Mouse (Mus musculus) mouse embryonic stem cell (cell line): ENCODE results near the gene Rnd3.

Experiments
- in situ Hi-C, 2 experiments: fragments of 300-500 bp; cut with MboI; formaldehyde crosslinking; loops; 1 replicate in 1 of 2; 3 replicates in 1 of 2; pipeline ENCODE4 v1.14.3; 2019 to 2020; ENCODE audit warnings: low sequenced_read_pairs in 2 of 2, low pct_unique_long_range_greater_than_20kb in 1 of 2, mixed read lengths in 1 of 2; ENCODE audit not compliant: unreplicated experiment in 1 of 2

The Rnd3 gene

GRCm38 (mm10) chr2:51139218-51139911 is 9.5 kb downstream of the Rnd3 start:
- in situ Hi-C loops: no loop called here

GRCm38 (mm10) chr2:51137726-51138125 is 11.2 kb downstream of the Rnd3 start:
- in situ Hi-C loops: no loop called here

DNA sequence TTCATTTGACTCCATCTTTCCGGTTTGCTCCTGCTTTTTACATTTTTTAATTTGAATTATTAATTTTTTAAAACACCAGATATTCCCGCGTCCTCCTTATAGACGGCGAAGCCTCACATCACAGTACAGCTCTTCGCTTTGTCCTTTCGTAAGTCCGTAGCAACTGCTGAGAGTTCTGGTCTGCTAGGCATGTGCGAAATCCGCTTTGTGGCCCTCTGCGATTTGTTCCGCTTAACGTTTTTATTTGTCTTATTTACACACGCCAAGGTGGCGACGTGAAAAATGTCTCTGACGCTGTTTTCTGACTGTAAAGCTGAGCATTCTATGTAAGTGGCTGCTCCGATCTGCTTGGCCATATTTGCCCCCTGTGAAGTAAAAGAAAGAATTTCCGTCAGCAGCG is 16.7 kb downstream of the Rnd3 start:
- in situ Hi-C loops: no loop called here

DNA sequence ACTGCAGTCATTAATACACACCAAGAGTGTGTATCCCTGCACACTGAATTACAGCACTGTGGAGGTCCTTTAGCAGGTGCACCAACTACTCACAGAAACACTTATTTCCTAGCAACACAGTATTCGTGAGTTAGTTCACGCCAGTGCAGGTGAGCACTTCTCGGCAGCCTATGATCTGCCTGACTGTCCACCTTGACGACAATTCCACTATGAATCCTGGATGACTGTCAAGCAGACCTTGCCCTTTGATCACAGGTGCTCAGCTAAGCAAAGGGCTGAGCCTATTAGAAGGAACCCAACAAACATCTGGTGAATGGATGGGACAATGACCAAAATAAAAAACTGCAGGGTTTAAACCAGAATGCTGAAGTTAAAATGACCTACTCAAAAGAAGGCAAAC is 20.8 kb downstream of the Rnd3 start:
- in situ Hi-C loops: no loop called here

DNA sequence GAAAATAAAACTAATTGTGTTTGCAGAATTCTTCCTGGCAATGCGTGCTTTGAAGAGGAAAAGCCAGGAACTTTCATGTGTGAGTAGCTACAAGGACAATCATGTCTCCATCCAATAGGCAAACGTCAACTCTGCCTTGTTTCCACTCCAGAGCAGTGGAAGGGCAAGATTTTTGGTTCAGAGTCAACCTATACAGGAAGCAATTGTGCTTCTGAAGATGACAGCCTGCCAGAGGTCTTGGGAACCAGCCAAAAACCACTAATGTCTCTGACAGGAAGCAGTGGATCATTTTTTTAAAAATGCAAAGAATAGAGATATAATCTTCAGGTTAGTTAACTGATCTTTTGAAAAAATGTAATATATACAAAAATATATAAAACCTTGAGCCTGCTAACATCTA is 38.6 kb downstream of the Rnd3 start:
- in situ Hi-C loops: no loop called here

GRCm38 (mm10) chr2:51108631-51109030 is 40.3 kb downstream of the Rnd3 start:
- in situ Hi-C loops: no loop called here

- in situ Hi-C loops: no loop called here
Observed at GRCm38 (mm10) chr2:51101187-51101586, 47.7 kb downstream of the Rnd3 start.

- in situ Hi-C loops: no loop called here
Observed at GRCm38 (mm10) chr2:51099987-51100386, 48.9 kb downstream of the Rnd3 start.

DNA sequence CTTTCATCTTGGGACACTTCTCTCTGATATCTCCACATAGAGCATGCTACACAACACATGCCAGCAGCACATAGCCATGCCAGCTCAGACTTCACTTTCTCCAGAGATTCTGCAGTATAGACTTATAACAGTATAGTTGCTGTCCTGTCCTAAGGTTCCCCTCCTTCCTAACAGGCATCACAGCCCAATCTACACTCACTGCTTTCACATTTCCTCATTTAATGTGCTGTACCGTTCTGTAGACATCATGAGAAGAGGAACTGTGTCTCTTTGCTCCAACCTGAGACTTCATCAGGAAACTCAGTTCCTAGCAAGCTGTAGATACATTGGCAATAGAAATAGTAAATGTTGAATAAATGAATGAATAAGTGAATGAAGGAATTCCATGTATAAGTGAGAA is 49.7 kb downstream of the Rnd3 start:
- in situ Hi-C loops: no loop called here

- in situ Hi-C loops: no loop called here
Observed at GRCm38 (mm10) chr2:51090688-51091087, 58.2 kb downstream of the Rnd3 start.

GRCm38 (mm10) chr2:51090049-51090448 is 58.9 kb downstream of the Rnd3 start:
- in situ Hi-C loops: no loop called here

- in situ Hi-C loops: no loop called here
Observed at GRCm38 (mm10) chr2:51088843-51089573, 59.9 kb downstream of the Rnd3 start.

- in situ Hi-C loops: no loop called here
Observed at GRCm38 (mm10) chr2:51088123-51088453, 60.8 kb downstream of the Rnd3 start.

- in situ Hi-C loops: no loop called here
Observed at GRCm38 (mm10) chr2:51087307-51088122, 61.4 kb downstream of the Rnd3 start.

- in situ Hi-C loops: no loop called here
Observed at GRCm38 (mm10) chr2:51085155-51085554, 63.8 kb downstream of the Rnd3 start.

DNA sequence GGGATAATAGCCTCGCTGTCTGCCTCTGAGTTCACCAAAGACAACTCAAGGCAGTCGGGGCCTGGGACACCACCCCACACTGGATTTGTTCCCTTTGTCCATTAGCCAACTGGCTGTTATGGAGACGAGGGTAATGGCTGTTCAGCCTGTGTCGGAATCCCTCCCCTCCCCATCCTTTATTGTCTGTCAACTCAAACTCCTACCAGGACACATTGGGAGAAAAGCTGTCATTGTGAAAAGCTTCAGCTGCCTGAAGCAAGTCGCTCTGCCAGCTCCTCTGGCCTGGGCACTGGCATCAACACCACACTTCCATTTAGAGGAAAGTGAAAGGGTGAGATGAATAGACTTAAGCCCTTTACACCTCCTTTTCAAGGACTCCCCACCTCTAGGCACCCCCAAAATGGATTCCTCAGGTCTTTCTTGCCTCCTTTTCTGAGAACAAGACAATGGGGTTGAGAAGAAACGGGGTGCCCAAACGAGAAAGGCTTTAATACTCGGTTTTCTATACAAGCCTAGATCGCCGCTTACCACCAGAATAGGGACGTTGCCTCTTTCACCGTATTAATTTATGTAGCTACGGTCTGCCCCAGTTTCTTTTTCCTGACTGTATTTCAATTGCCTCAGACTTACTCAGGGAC is 66.1 kb downstream of the Rnd3 start:
- in situ Hi-C loops: no loop called here
